Mouse (Mus musculus): ENCODE data around the gene Nrf1.

DNA sequence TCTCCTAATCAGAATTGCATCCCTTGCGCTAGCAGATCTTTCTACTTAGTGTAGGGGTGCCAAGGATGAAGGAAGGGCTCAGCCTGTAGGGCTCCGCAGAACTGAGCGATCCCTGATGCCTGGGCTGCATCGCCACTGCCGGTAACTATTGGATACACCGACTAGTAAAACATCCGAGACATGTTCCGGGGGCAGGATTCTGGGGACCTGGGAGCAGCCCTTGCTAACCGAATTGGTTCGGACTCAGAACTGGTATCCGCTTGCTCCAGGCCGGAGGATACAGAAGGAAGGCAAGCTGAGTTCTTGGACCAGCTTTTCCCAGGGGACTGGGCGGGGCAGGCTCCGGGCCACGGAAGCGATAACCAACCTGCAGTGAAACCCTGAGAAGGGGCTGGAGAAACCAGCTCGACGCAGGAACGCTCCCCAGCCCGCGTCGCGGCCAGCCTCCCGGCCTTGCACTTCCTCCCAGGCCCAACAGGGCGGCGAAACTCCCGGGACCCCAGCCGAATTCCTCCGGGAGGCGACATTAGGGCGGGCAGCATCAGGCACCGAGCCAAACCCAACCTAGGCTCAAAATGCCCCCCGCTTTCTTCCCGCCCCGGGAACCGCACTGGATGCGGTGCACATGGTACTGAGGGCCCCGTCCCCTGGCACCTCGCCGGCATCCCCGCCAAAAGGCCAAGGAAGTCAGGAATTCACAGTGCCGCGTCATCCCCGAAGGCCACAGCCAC, 125.2 kb downstream of the Nrf1 start:
- TF ChIP-seq CTCF (IDR thresholded peaks at IDR 0.05; ENCODE audit: low read depth, low read length) (no peak), POLR2A (IDR thresholded peaks at IDR 0.05; ENCODE audit: insufficient read depth, low read length) (no peak), EP300 (IDR thresholded peaks at IDR 0.05; ENCODE audit: insufficient read depth, low read depth, low read length) (no peak)

Data from ES-Bruce4 (cell line).